20 mouse cellular contexts compared by ENCODE assay signal in the genomic region with DNA sequence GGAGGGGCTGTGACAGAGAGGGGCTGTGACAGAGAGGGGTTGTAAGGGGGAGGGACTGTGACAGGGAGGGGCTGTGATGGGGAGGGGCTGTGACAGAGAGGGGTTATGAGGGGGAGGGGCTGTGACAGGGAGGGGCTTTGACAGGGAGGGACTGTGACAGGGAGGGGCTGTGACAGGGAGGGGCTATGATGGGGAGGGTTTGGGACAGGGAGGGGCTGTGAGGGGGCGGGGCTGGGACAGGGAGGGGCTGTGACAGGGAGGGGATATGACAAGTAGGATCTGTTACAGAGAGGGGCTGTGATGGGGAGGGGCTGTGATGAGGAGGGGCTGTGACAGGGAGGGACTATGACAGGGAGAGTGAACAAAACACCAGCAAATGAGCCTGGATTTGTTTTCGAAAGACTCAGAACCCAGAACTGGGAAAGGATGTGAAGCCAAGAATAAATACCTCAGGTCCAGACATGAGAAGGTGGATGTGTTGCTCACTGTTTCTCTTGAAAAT.
A peak's percentile ranks its signal among the peaks of the same experiment; 100 is the strongest.
DNase-seq lines count a peak whose midpoint lies in the region; ATAC-seq and TF ChIP-seq lines count a peak whose summit lies in the region.
"Had no signal": no experiment of that assay in that cellular context is flagged by ENCODE, and none has a peak within 500 bp of the region (broad histone marks: within the 10 kb centered on the region; RNA-seq: fewer than 3 reads in every experiment).

No protein-coding gene starts in this region.

- no peaks in the 10 kb centered on the region for H3K27me3 ChIP-seq in hindbrain, embryonic 11.5 days (ENCODE audit: control insufficient read depth, insufficient read depth, low read length)
- H3K27me3 ChIP-seq in hindbrain, embryonic 13.5 days = 0 out of 2 replicates have a peak, but pooled peaks cover 2% of the 10 kb centered on the region
- H3K27me3 ChIP-seq in neural tube, embryonic 12.5 days (replicated peaks) = no peaks in the 10 kb centered on the region
- H3K27me3 ChIP-seq in neural tube, embryonic 15.5 days (replicated peaks) = 0 out of 2 replicates have a peak, but pooled peaks cover 2% of the 10 kb centered on the region
- H3K27me3 ChIP-seq: hindbrain, embryonic 15.5 days had no signal

- TF ChIP-seq CTCF in brain, embryonic 14.5 days (IDR thresholded peaks at IDR 0.05; ENCODE audit: borderline replicate concordance, extremely low read depth, insufficient read depth, insufficient read length) = no peak

- H3K36me3 ChIP-seq in hindbrain, embryonic 11.5 days (ENCODE audit: control insufficient read depth, insufficient read depth, low read length) = no peaks in the 10 kb centered on the region
- H3K36me3 ChIP-seq in hindbrain, embryonic 13.5 days = no peaks in the 10 kb centered on the region
- no peaks in the 10 kb centered on the region for H3K36me3 ChIP-seq in neural tube, embryonic 12.5 days
- no peaks in the 10 kb centered on the region for H3K36me3 ChIP-seq in neural tube, embryonic 15.5 days
- H3K36me3 ChIP-seq: hindbrain, embryonic 15.5 days had no signal

- no peak for DNase-seq in hindbrain, embryonic 11.5 days (ENCODE audit: low spot score)
- DNase-seq in brain, embryonic 14.5 days (ENCODE audit: low read depth) = peak; percentile 20
- peak; percentile 3 for DNase-seq in yolk sac, embryonic 10.5 days (ENCODE audit: low spot score)
- DNase-seq in cerebellum, adult 9-10 months = no peak
- DNase-seq: adrenal gland, postnatal 36 days; cerebellum, adult 2 months; gastrocnemius, postnatal 25 days; heart, postnatal 10 days; kidney, adult 18-20 months; right cerebral cortex, postnatal 14 days; spleen, adult 18-20 months had no signal

- no peak overlapping the region for H3K9ac ChIP-seq in hindbrain, embryonic 11.5 days (ENCODE audit: low read depth, low read length)
- H3K9ac ChIP-seq in hindbrain, embryonic 13.5 days = no peak overlapping the region
- H3K9ac ChIP-seq in neural tube, embryonic 12.5 days = no peak overlapping the region
- H3K9ac ChIP-seq in neural tube, embryonic 15.5 days (replicated peaks) = no peak overlapping the region
- H3K9ac ChIP-seq: hindbrain, embryonic 15.5 days; liver, embryonic 14.5 days had no signal

- H3K4me2 ChIP-seq in hindbrain, embryonic 11.5 days (replicated peaks; ENCODE audit: low read depth, low read length) = no peak overlapping the region
- no peak overlapping the region for H3K4me2 ChIP-seq in hindbrain, embryonic 13.5 days
- H3K4me2 ChIP-seq in neural tube, embryonic 12.5 days (replicated peaks) = no peak overlapping the region
- H3K4me2 ChIP-seq in neural tube, embryonic 15.5 days = no peak overlapping the region
- H3K4me2 ChIP-seq: heart, embryonic 11.5 days; hindbrain, embryonic 15.5 days had no signal

- no peaks in the 10 kb centered on the region for H3K4me1 ChIP-seq in hindbrain, embryonic 11.5 days (replicated peaks; ENCODE audit: control insufficient read depth, insufficient read depth, low read length)
- H3K4me1 ChIP-seq in hindbrain, embryonic 13.5 days (replicated peaks) = peaks cover 10% of the 10 kb centered on the region
- no peaks in the 10 kb centered on the region for H3K4me1 ChIP-seq in neural tube, embryonic 12.5 days
- peaks cover 8% of the 10 kb centered on the region; the same call in 1 of the 2 replicates for H3K4me1 ChIP-seq in neural tube, embryonic 15.5 days
- H3K4me1 ChIP-seq: hindbrain, embryonic 15.5 days had no signal

- H3K27ac ChIP-seq in hindbrain, embryonic 11.5 days (ENCODE audit: low read depth, low read length) = no peak overlapping the region
- H3K27ac ChIP-seq in hindbrain, embryonic 13.5 days = no peak overlapping the region
- no peak overlapping the region for H3K27ac ChIP-seq in neural tube, embryonic 12.5 days
- no peak overlapping the region for H3K27ac ChIP-seq in neural tube, embryonic 15.5 days (replicated peaks)
- H3K27ac ChIP-seq: hindbrain, embryonic 15.5 days; kidney, postnatal 0 days; liver, embryonic 14.5 days had no signal

- H3K4me3 ChIP-seq in hindbrain, embryonic 11.5 days (ENCODE audit: low read depth, low read length) = no peak overlapping the region
- H3K4me3 ChIP-seq in hindbrain, embryonic 13.5 days = no peak overlapping the region
- H3K4me3 ChIP-seq in neural tube, embryonic 12.5 days = no peak overlapping the region
- H3K4me3 ChIP-seq in neural tube, embryonic 15.5 days (replicated peaks) = no peak overlapping the region
- H3K4me3 ChIP-seq: hindbrain, embryonic 15.5 days had no signal

- 35% methylated on average over 2 of the region's 2 CpGs for WGBS in hindbrain, embryonic 11.5 days
- 34% methylated on average over 2 of the region's 2 CpGs for WGBS in hindbrain, embryonic 13.5 days
- 42% methylated on average over 2 of the region's 2 CpGs for WGBS in neural tube, embryonic 12.5 days
- 20% methylated on average over 2 of the region's 2 CpGs for WGBS in neural tube, embryonic 15.5 days

- no peaks in the 10 kb centered on the region for H3K9me3 ChIP-seq in hindbrain, embryonic 11.5 days (ENCODE audit: control insufficient read depth, low read length)
- H3K9me3 ChIP-seq in hindbrain, embryonic 13.5 days = no peaks in the 10 kb centered on the region
- H3K9me3 ChIP-seq in neural tube, embryonic 12.5 days = no peaks in the 10 kb centered on the region
- no peaks in the 10 kb centered on the region for H3K9me3 ChIP-seq in neural tube, embryonic 15.5 days (replicated peaks)
- H3K9me3 ChIP-seq: hindbrain, embryonic 15.5 days had no signal

- TF ChIP-seq POLR2A in brain, embryonic 14.5 days (IDR thresholded peaks at IDR 0.05; ENCODE audit: borderline replicate concordance, extremely low read depth, insufficient read depth, insufficient read length, poor library complexity, severe bottlenecking) = no peak

- ATAC-seq in hindbrain, embryonic 11.5 days (ENCODE audit: low FRiP score) = peak; percentile 90
- no peak for ATAC-seq in hindbrain, embryonic 13.5 days (ENCODE audit: low FRiP score)
- ATAC-seq in neural tube, embryonic 12.5 days (ENCODE audit: low FRiP score, low read depth) = 0 out of 2 replicates have a peak, but pooled peaks have one; percentile 31
- no peak for ATAC-seq in neural tube, embryonic 15.5 days (ENCODE audit: low FRiP score)
- ATAC-seq: forebrain, embryonic 14.5 days; lung, postnatal 0 days had no signal

Comparison
In these comparisons a context has a peak if more than half of its experiments do, and no peak if none do; other contexts are left out.
1. ATAC-seq: peak in hindbrain, embryonic 11.5 days (single experiment) and neural tube, embryonic 12.5 days (single experiment); none in hindbrain, embryonic 13.5 days (single experiment) and neural tube, embryonic 15.5 days (single experiment).
2. DNase-seq: peak in brain, embryonic 14.5 days (single experiment) and yolk sac, embryonic 10.5 days (single experiment); none in hindbrain, embryonic 11.5 days (single experiment) and cerebellum, adult 9-10 months (single experiment).